Mouse (Mus musculus): ENCODE data around the gene Scamp4. TPM values are rescaled to one million over a fixed set of nuclear protein-coding genes. Genes with fewer than 3 reads are reported as not detected.
"Not testable (repeated sequence)": the region's sequence is repeated elsewhere in the genome, so short reads cannot be mapped to it uniquely, and the experiment has no call there.

Scamp4 gene
- polyA plus RNA-seq, 1 experiment from 2014 or later: 65.9 TPM

GRCm38 (mm10) chr10:80589879-80590854 lies 12.5 kb upstream of the Scamp4 start, which contains the start of gene Abhd17a:
TSS of gene Abhd17a (minus strand) at chr10:80590341.
- H3K4me3 ChIP-seq (ENCODE audit: control insufficient read depth in 1 of 2, insufficient read depth in 1 of 2, low read depth in 1 of 2, low read length in 2 of 2): peak within 1 kb of the TSS; percentile 97 to 98
- under 1% methylated on average over 70 of the region's 73 CpGs for WGBS
- ATAC-seq (ENCODE audit: insufficient number of reproducible peaks, insufficient read depth, low FRiP score, low read depth): peak; percentile 93

GRCm38 (mm10) chr10:80596318-80596717 lies 6.4 kb upstream of the Scamp4 start:
- Histone ChIP-seq H3K4me3 (ENCODE audit: control insufficient read depth in 1 of 2, insufficient read depth in 1 of 2, low read depth in 1 of 2, low read length in 2 of 2) (no peak overlapping the region), H3K4me1 (ENCODE audit: control insufficient read depth in 2 of 2, insufficient read depth in 2 of 2, low read length in 2 of 2) (no peaks in the 10 kb centered on the region)
- WGBS: 38% methylated on average over 4 of the region's 4 CpGs

More at GRCm38 (mm10) chr10:80589879-80590854, 12.5 kb upstream of the Scamp4 start, which contains the start of gene Abhd17a:
- peak within 1 kb of the TSS; percentile 98 for H3K9ac ChIP-seq (ENCODE audit: low read length)
- H3K27me3 ChIP-seq (ENCODE audit: control insufficient read depth, insufficient read depth, low read length): no peaks in the 10 kb centered on the region
- peak within 1 kb of the TSS; percentile 98 for H3K4me2 ChIP-seq (ENCODE audit: low read length)
- H3K36me3 ChIP-seq (ENCODE audit: control insufficient read depth, insufficient read depth, low read length): peaks cover 15% of the 10 kb centered on the region
- peak within 1 kb of the TSS; percentile 58 to 75; a peak in 3 of 4 replicates for H3K27ac ChIP-seq (replicated peaks in 1 of 2; ENCODE audit: control insufficient read depth in 1 of 2, insufficient read depth in 1 of 2, low read depth in 2 of 2, low read length in 2 of 2)
- H3K9me3 ChIP-seq (ENCODE audit: control insufficient read depth, low read length): no peaks in the 10 kb centered on the region
- H3K4me1 ChIP-seq (ENCODE audit: control insufficient read depth in 2 of 2, insufficient read depth in 2 of 2, low read length in 2 of 2): peaks cover 8 to 19% of the 10 kb centered on the region in 2 experiments

GRCm38 (mm10) chr10:80603364-80603763 lies 692 bp downstream of the Scamp4 start:
- WGBS: 27% methylated on average over 7 of the region's 7 CpGs
- Histone ChIP-seq H3K27me3 (ENCODE audit: control insufficient read depth, insufficient read depth, low read length) (no peaks in the 10 kb centered on the region), H3K4me2 (ENCODE audit: low read length) (peak overlapping the region; percentile 94), H3K4me3 (ENCODE audit: control insufficient read depth in 1 of 2, insufficient read depth in 1 of 2, low read depth in 1 of 2, low read length in 2 of 2) (peak overlapping the region; percentile 79 to 85), H3K4me1 (ENCODE audit: control insufficient read depth in 2 of 2, insufficient read depth in 2 of 2, low read length in 2 of 2) (peaks cover 10 to 13% of the 10 kb centered on the region in 2 experiments), H3K9ac (ENCODE audit: low read length) (peak overlapping the region; percentile 82), H3K36me3 (ENCODE audit: control insufficient read depth, insufficient read depth, low read length) (peaks cover 23% of the 10 kb centered on the region), H3K27ac (replicated peaks in 1 of 2; ENCODE audit: control insufficient read depth in 1 of 2, insufficient read depth in 1 of 2, low read depth in 2 of 2, low read length in 2 of 2) (peak overlapping the region; percentile 70 to 80), H3K9me3 (ENCODE audit: control insufficient read depth, low read length) (no peaks in the 10 kb centered on the region)
- ATAC-seq (ENCODE audit: insufficient number of reproducible peaks, insufficient read depth, low FRiP score, low read depth): no peak

More at GRCm38 (mm10) chr10:80596318-80596717, 6.4 kb upstream of the Scamp4 start:
- H3K27me3 ChIP-seq (ENCODE audit: control insufficient read depth, insufficient read depth, low read length): no peaks in the 10 kb centered on the region
- no peak for ATAC-seq (ENCODE audit: insufficient number of reproducible peaks, insufficient read depth, low FRiP score, low read depth)
- H3K9me3 ChIP-seq (ENCODE audit: control insufficient read depth, low read length): no peaks in the 10 kb centered on the region
- no peak overlapping the region for H3K4me2 ChIP-seq (ENCODE audit: low read length)
- no peaks in the 10 kb centered on the region for H3K36me3 ChIP-seq (ENCODE audit: control insufficient read depth, insufficient read depth, low read length)
- no peak overlapping the region for H3K27ac ChIP-seq (replicated peaks in 1 of 2; ENCODE audit: control insufficient read depth in 1 of 2, insufficient read depth in 1 of 2, low read depth in 2 of 2, low read length in 2 of 2)
- no peak overlapping the region for H3K9ac ChIP-seq (ENCODE audit: low read length)

- H3K27ac ChIP-seq (replicated peaks in 1 of 2; ENCODE audit: control insufficient read depth in 1 of 2, insufficient read depth in 1 of 2, low read depth in 2 of 2, low read length in 2 of 2): no peak overlapping the region
- H3K4me3 ChIP-seq (ENCODE audit: control insufficient read depth in 1 of 2, insufficient read depth in 1 of 2, low read depth in 1 of 2, low read length in 2 of 2): peak overlapping the region in 1 of 2 experiments; percentile 85; a peak in 1 of 4 replicates
- 84% methylated on average over 7 of the region's 7 CpGs for WGBS
- H3K27me3 ChIP-seq (ENCODE audit: control insufficient read depth, insufficient read depth, low read length): no peaks in the 10 kb centered on the region
- H3K9me3 ChIP-seq (ENCODE audit: control insufficient read depth, low read length): no peaks in the 10 kb centered on the region
- H3K4me1 ChIP-seq (ENCODE audit: control insufficient read depth in 2 of 2, insufficient read depth in 2 of 2, low read length in 2 of 2): peaks cover 10 to 13% of the 10 kb centered on the region in 2 experiments
- H3K36me3 ChIP-seq (ENCODE audit: control insufficient read depth, insufficient read depth, low read length): peaks cover 30% of the 10 kb centered on the region
- peak overlapping the region; percentile 82 for H3K9ac ChIP-seq (ENCODE audit: low read length)
- ATAC-seq (ENCODE audit: insufficient number of reproducible peaks, insufficient read depth, low FRiP score, low read depth): no peak
- H3K4me2 ChIP-seq (ENCODE audit: low read length): peak overlapping the region; percentile 94
Observed at GRCm38 (mm10) chr10:80604001-80604509, 1.4 kb downstream of the Scamp4 start.

DNA sequence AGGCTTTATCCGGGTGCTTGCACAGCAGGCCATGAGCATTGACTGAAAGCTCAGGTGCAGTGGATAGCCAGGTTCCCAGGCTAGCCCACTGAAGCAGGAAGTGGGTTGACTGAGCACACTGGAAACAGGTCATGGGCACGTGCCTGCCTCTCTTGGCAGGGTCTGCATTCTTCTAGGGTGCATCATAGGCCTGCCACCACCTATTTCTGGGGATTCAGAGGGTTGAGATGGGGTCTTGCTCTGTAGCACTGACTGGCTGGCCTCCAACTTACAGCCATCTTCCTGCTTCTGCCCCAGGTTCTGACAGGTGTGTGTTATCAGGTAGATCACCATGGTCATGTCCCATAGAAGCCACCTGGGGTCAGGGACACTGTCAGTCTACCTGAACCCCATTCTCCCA lies 2.3 kb downstream of the Scamp4 start:
- no peak for ATAC-seq (ENCODE audit: insufficient number of reproducible peaks, insufficient read depth, low FRiP score, low read depth)
- H3K4me2 ChIP-seq (ENCODE audit: low read length): no peak overlapping the region
- no peak overlapping the region for H3K4me3 ChIP-seq (ENCODE audit: control insufficient read depth in 1 of 2, insufficient read depth in 1 of 2, low read depth in 1 of 2, low read length in 2 of 2)
- H3K9ac ChIP-seq (ENCODE audit: low read length): no peak overlapping the region
- no peak overlapping the region for H3K27ac ChIP-seq (replicated peaks in 1 of 2; ENCODE audit: control insufficient read depth in 1 of 2, insufficient read depth in 1 of 2, low read depth in 2 of 2, low read length in 2 of 2)
- H3K27me3 ChIP-seq (ENCODE audit: control insufficient read depth, insufficient read depth, low read length): no peaks in the 10 kb centered on the region
- peaks cover 40% of the 10 kb centered on the region for H3K36me3 ChIP-seq (ENCODE audit: control insufficient read depth, insufficient read depth, low read length)
- H3K9me3 ChIP-seq (ENCODE audit: control insufficient read depth, low read length): no peaks in the 10 kb centered on the region
- peaks cover 10 to 13% of the 10 kb centered on the region in 2 experiments for H3K4me1 ChIP-seq (ENCODE audit: control insufficient read depth in 2 of 2, insufficient read depth in 2 of 2, low read length in 2 of 2)
- 80% methylated on average over 2 of the region's 2 CpGs for WGBS

DNA sequence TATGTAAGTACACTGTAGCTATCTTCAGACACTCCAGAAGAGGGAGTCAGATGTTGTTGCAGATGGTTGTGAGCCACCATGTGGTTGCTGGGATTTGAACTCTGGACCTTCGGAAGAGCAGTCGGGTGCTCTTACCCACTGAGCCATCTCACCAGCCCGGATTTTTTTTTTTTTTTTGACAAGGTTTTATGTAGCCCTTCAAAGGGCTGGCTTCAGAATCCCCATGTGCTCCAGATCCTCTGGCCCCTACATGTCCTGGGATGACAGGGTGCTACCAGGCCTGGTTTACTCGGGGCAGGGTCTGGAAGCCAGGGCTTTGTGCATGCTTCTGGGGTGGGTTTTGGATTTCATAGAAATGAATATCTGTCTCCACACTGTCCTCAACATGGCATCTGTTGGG lies 3.0 kb downstream of the Scamp4 start, which contains the start of gene Gm49322:
Gene Gm49322 (plus strand): TSS at position 301 of the 400 bp plus-strand sequence.
- 76% methylated on average over 4 of the region's 4 CpGs for WGBS
- not testable (repeated sequence) for H3K4me2 ChIP-seq (ENCODE audit: low read length)

GRCm38 (mm10) chr10:80606306-80606705 lies 3.6 kb downstream of the Scamp4 start:
- Histone ChIP-seq H3K27me3 (ENCODE audit: control insufficient read depth, insufficient read depth, low read length) (no peaks in the 10 kb centered on the region), H3K4me1 (ENCODE audit: control insufficient read depth in 2 of 2, insufficient read depth in 2 of 2, low read length in 2 of 2) (peaks cover 10 to 13% of the 10 kb centered on the region in 2 experiments), H3K9me3 (ENCODE audit: control insufficient read depth, low read length) (no peaks in the 10 kb centered on the region), H3K9ac (ENCODE audit: low read length) (no peak overlapping the region), H3K4me2 (ENCODE audit: low read length) (no peak overlapping the region), H3K4me3 (ENCODE audit: control insufficient read depth in 1 of 2, insufficient read depth in 1 of 2, low read depth in 1 of 2, low read length in 2 of 2) (no peak overlapping the region), H3K27ac (replicated peaks in 1 of 2; ENCODE audit: control insufficient read depth in 1 of 2, insufficient read depth in 1 of 2, low read depth in 2 of 2, low read length in 2 of 2) (no peak overlapping the region), H3K36me3 (ENCODE audit: control insufficient read depth, insufficient read depth, low read length) (peaks cover 40% of the 10 kb centered on the region)
- no peak for ATAC-seq (ENCODE audit: insufficient number of reproducible peaks, insufficient read depth, low FRiP score, low read depth)
- 88% methylated on average over 23 of the region's 23 CpGs for WGBS

More for the DNA sequence above, 3.0 kb downstream of the Scamp4 start, which contains the start of gene Gm49322:
- not testable (repeated sequence) for H3K27me3 ChIP-seq (ENCODE audit: control insufficient read depth, insufficient read depth, low read length); ATAC-seq (ENCODE audit: insufficient number of reproducible peaks, insufficient read depth, low FRiP score, low read depth); H3K9me3 ChIP-seq (ENCODE audit: control insufficient read depth, low read length); H3K4me3 ChIP-seq (ENCODE audit: control insufficient read depth in 1 of 2, insufficient read depth in 1 of 2, low read depth in 1 of 2, low read length in 2 of 2); H3K27ac ChIP-seq (replicated peaks in 1 of 2; ENCODE audit: control insufficient read depth in 1 of 2, insufficient read depth in 1 of 2, low read depth in 2 of 2, low read length in 2 of 2); H3K9ac ChIP-seq (ENCODE audit: low read length)
- H3K36me3 ChIP-seq (ENCODE audit: control insufficient read depth, insufficient read depth, low read length): peaks cover 40% of the 10 kb centered on the region
- peaks cover 10 to 13% of the 10 kb centered on the region in 2 experiments for H3K4me1 ChIP-seq (ENCODE audit: control insufficient read depth in 2 of 2, insufficient read depth in 2 of 2, low read length in 2 of 2)

All from heart, embryonic 14.5 days (tissue).